Mouse (Mus musculus) heart, adult 11 months (tissue): ENCODE results near the gene Nup85.
A peak's percentile ranks its signal among the peaks of the same experiment; 100 is the strongest.

Experiments
- DNase-seq: peaks from one replicate; pipeline ENCODE4 v3.0.0; 2022

The Nup85 gene

DNA sequence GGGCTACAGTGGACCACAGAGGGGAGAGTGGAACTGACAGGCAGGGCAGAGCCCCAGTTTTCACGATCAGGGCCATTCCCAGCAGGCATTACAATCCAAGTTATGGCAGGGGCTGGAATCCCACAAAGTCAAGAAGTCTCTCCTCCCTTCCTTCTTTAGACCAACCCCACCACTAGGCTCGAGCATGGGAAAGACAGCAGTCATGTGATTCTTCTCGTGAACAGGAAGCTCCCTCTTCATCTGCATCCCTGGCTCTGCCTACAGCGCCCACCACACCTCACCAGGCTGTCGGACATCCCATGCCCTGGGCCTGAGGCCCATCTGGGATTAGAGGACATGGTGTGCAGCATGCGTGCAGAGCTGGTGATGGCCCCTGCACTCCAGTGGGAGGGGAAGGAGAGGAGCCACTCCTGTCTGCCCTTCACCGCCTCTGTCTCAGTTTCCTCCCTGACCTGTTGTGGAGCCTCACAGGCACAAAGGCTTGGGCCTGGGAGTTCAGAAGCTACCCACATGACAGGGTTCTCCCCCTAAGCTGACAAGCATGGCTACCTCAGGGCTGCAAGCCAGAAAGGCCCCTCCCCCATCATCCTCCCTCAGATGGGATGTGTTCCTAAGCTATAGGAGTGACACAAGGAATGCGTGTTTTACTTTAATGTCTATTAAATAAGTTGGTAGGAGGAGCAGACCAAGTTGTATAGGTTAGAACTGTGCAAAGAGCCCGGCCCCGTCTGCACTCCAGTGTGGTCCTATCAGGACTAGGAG is 50.3 kb downstream of the Nup85 start:
- peak; percentile 94 for DNase-seq

GRCm38 (mm10) chr11:115615108-115615825 is 51.0 kb downstream of the Nup85 start:
- peak; percentile 94 for DNase-seq

- no peak for DNase-seq
These were observed 51.6 kb downstream of the Nup85 start for GRCm38 (mm10) chr11:115615875-115616274.

DNA sequence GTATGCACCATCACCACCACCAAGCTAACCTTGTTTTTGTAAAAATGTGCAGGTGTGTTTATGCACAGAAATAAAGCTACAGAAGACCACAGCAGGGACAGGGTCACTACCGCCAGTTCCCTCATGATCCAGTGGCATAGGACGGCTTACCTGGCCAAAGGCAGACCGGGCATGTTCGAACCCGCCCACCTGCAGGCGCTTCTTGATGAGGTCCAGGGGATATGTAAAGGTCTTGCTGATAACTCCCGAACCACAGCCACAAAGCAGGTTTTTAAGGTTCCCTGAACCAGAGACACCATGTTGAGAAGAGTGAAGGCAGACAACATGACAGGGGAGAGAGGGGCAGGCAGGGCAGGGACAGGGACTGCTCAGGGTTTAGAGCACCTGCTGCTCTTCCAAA is 52.1 kb downstream of the Nup85 start:
- no peak for DNase-seq

DNA sequence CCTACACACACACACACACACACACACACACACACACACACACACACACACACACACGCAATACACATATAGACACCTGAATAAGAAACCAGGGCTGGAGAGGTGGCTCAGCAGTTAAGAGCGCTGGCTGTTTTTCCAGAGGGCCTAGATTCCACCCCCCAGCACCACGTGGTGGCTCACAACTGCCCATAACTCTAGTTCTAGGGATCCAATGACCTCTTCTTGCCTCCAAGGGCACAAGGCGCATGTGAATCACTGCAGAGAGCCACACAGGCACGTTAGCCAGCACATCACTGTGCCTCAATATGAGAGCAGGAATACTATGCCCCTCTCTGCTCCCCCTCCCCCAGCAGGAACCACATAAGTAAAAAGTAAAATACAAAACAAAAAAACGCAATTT is 52.7 kb downstream of the Nup85 start:
- no peak for DNase-seq

DNA sequence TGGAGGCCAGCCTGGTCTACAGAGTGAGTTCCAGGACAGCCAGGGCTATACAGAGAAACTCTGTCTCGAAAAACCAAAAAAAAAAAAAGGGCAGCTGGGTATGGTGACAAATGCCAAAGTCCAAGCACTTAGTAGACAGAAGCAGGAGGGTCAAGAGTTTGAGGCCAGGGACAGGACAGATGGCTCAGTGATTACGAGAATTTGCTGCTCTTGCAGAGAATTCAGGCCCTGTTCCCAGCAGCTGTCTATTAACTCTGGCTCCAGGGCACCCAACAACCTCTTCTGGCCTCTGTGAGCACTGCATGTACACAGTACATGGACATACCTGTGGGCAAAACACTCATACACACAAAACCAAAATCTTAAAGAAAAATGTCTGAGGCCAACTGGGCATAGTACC is 53.8 kb downstream of the Nup85 start:
- no peak for DNase-seq

DNA sequence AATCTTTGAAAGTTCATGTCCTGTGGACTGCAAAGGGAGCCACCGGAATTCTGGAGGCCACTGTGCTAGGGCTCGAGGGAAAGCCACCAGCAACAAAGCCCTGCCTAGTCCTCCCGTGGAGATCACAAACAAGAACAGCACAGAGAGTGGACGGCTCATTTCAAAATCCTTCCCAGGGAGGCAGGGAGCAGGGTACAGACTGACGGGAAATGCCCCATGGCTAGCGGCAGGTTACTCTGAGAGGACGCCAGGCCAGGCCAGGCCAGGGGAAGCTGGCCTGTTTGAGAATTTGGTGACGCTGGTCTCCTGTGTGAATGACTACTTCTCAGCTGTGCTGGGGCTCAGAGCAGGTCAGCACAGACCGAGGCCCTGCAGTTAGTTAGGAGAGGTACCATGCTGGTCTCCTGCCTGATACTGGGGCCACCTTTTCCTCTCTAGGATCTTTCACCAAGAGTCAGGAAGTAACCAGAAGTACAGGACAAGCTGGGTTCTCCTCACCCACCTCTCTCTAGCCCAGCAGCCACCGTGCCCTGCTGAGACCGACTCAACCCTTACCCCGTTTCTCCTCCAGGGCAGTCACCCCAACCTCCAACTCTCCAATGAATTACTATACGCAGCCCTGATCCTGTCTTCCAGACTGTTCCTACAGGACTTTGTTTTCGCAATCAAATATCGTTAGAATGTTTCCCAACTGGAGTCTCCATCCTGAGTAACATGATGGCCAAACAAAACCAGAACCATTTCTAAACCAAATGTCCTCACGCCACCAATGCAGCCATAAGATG is 54.7 kb downstream of the Nup85 start:
- peak; percentile 87 for DNase-seq

- DNase-seq: peak; percentile 86
These were observed 55.7 kb downstream of the Nup85 start for GRCm38 (mm10) chr11:115619949-115620348.

GRCm38 (mm10) chr11:115623487-115624070 is 59.3 kb downstream of the Nup85 start:
- DNase-seq: peak; percentile 93

GRCm38 (mm10) chr11:115625877-115626276 is 61.6 kb downstream of the Nup85 start:
- DNase-seq: peak; percentile 91

- DNase-seq: no peak
These were observed 62.8 kb downstream of the Nup85 start for GRCm38 (mm10) chr11:115626824-115627616.

- DNase-seq: peak; percentile 100
These were observed 63.7 kb downstream of the Nup85 start, which contains the start of gene Slc25a19 for GRCm38 (mm10) chr11:115627705-115628464. Gene Slc25a19 (minus strand): TSS chr11:115628295.

- DNase-seq: peak; percentile 89
These were observed 64.3 kb downstream of the Nup85 start for GRCm38 (mm10) chr11:115628465-115629101.

GRCm38 (mm10) chr11:115629734-115630531 is 65.7 kb downstream of the Nup85 start:
- peak; percentile 90 for DNase-seq

DNA sequence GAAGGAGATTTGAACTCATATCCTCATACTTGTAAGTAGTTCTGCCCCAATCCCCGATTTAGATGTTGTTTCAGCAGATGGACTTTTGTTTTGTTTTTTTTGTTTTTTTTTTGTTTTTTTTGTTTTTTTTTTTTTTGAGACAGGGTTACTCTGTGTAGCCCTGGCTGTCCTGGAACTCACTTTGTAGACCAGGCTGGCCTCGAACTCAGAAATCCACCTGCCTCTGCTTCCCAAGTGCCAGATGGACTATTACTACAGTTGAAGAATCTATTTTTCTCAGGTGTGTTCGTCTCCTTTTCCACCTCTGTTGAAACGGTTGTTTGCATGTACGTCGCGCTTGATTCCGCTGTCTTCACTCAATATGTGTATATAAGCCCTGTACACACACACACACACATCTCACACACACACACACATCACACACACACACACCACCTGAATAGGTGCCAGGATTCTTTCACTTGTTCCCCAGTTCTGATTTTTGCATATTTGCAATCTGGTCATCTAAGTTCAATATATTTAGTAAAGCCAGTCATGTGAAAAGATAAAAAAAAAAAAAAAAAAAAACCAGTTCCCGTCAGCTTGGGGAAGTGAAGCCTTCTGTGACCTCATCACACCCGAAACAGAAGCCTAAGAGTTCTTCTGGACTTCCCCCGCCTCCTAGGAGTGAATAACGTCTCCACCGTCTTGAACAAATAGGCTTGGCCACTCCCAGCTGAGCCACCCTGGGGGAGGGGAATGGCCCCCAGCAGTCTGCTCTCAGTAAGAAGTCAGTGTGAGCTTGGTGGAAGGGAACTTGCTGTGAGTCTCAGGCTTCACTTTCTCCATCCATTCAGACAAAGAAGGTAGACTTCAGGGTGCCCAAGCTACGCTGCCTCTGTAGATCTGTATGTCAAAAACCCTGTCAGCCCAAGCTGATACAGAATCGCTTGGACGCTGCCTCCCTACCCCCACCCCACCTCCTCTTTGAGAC is 66.6 kb downstream of the Nup85 start:
- DNase-seq: peak; percentile 98

GRCm38 (mm10) chr11:115631505-115631890 is 67.3 kb downstream of the Nup85 start:
- peak; percentile 94 for DNase-seq

DNA sequence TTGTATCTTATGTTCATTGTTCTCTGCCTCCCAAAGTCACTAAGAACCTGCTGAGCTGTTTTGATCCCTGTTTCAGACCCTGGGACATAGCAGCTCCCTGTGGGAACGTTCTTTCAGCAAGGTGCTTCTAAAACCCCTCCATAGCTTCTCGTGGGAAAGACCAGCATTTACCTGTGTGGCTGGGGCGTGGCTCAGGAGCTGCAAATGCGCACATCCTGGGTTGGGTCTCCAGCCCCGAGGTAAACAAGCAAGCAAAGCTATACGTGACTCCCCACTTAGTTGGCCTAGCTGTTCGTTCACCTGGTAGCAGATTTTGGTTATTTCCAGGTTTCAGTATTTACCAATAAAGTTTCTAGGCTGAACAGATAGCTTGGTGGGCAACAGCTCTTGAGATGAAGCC is 68.0 kb downstream of the Nup85 start:
- no peak for DNase-seq

- no peak for DNase-seq
These were observed 68.6 kb downstream of the Nup85 start for GRCm38 (mm10) chr11:115632862-115633261.
